Mouse (Mus musculus): ENCODE measurements around the gene Fxr1. TPM values are rescaled to one million over a fixed set of nuclear protein-coding genes. Genes with fewer than 3 reads are reported as not detected.

Fxr1 gene
- polyA plus RNA-seq, 1 experiment: 3.0 TPM

GRCm38 (mm10) chr3:34115806-34116205 is 96.1 kb downstream of the Fxr1 start:
- Histone ChIP-seq H3K4me1 (ENCODE audit: control insufficient read depth, insufficient read depth, insufficient read length, low read length) (no peaks in the 10 kb centered on the region; the same call in 1 of the 2 replicates), H3K27me3 (ENCODE audit: control insufficient read depth, insufficient read depth, low read length) (no peaks in the 10 kb centered on the region), H3K4me3 (ENCODE audit: low read depth, low read length) (no peak overlapping the region), H3K27ac (ENCODE audit: insufficient read depth, low read depth, low read length) (no peak overlapping the region), H3K36me3 (ENCODE audit: control insufficient read depth, insufficient read depth, low read length) (no peaks in the 10 kb centered on the region)
- TF ChIP-seq POLR2A (IDR thresholded peaks at IDR 0.05; ENCODE audit: low read depth, low read length): no peak
- no peak for TF ChIP-seq CTCF (IDR thresholded peaks at IDR 0.05; ENCODE audit: extremely low read depth, insufficient read length, insufficient replicate concordance, low read depth, low read length)
- 50% methylated on average over 6 of the region's 6 CpGs for WGBS

- TF ChIP-seq POLR2A (IDR thresholded peaks at IDR 0.05; ENCODE audit: low read depth, low read length) (no peak), CTCF (IDR thresholded peaks at IDR 0.05; ENCODE audit: extremely low read depth, insufficient read length, insufficient replicate concordance, low read depth, low read length) (no peak)
- Histone ChIP-seq H3K27ac (ENCODE audit: insufficient read depth, low read depth, low read length) (peak overlapping the region; percentile 61), H3K4me3 (ENCODE audit: low read depth, low read length) (no peak overlapping the region), H3K4me1 (ENCODE audit: control insufficient read depth, insufficient read depth, insufficient read length, low read length) (peaks cover 1% of the 10 kb centered on the region; the same call in 1 of the 2 replicates), H3K36me3 (ENCODE audit: control insufficient read depth, insufficient read depth, low read length) (no peaks in the 10 kb centered on the region), H3K27me3 (ENCODE audit: control insufficient read depth, insufficient read depth, low read length) (no peaks in the 10 kb centered on the region)
- 63% methylated on average over 4 of the region's 4 CpGs for WGBS
Measured at GRCm38 (mm10) chr3:34119869-34120268, 100.1 kb downstream of the Fxr1 start.

Other genes with a start within 250 kb of the Fxr1 start
- 13.3 and 20.1 TPM in 2 replicates for gene Ttc14, start 220.1 kb upstream of the Fxr1 start, polyA plus RNA-seq (2012; rRNA removed)
- gene Ccdc39, start 175.6 kb upstream of the Fxr1 start, polyA plus RNA-seq (2012; rRNA removed): not detected in 2 replicates
- gene Dnajc19, start 61.4 kb downstream of the Fxr1 start, polyA plus RNA-seq (2012; rRNA removed): 48.6 and 89.4 TPM in 2 replicates